Mouse (Mus musculus): ENCODE results near the gene Scaper. TPM values are rescaled to one million over a fixed set of nuclear protein-coding genes. Genes with fewer than 3 reads are reported as not detected.

Gene Scaper
- 8.1 and 9.8 TPM in 2 replicates for polyA plus RNA-seq (2021; fragmentation: Nextera tagmentation)
- long read RNA-seq, experiment 1, full-length matches to known transcripts = 9 of 66 reads
- long read RNA-seq, experiment 1, partial matches to known transcripts = 41 of 66 reads
- long read RNA-seq, experiment 1, other reads (novel, unspliced or antisense) = 16 of 66 reads
- long read RNA-seq, experiment 2, partial matches to known transcripts = 23 of 26 reads
- long read RNA-seq, experiment 2, other reads (novel, unspliced or antisense) = 3 of 26 reads

DNA sequence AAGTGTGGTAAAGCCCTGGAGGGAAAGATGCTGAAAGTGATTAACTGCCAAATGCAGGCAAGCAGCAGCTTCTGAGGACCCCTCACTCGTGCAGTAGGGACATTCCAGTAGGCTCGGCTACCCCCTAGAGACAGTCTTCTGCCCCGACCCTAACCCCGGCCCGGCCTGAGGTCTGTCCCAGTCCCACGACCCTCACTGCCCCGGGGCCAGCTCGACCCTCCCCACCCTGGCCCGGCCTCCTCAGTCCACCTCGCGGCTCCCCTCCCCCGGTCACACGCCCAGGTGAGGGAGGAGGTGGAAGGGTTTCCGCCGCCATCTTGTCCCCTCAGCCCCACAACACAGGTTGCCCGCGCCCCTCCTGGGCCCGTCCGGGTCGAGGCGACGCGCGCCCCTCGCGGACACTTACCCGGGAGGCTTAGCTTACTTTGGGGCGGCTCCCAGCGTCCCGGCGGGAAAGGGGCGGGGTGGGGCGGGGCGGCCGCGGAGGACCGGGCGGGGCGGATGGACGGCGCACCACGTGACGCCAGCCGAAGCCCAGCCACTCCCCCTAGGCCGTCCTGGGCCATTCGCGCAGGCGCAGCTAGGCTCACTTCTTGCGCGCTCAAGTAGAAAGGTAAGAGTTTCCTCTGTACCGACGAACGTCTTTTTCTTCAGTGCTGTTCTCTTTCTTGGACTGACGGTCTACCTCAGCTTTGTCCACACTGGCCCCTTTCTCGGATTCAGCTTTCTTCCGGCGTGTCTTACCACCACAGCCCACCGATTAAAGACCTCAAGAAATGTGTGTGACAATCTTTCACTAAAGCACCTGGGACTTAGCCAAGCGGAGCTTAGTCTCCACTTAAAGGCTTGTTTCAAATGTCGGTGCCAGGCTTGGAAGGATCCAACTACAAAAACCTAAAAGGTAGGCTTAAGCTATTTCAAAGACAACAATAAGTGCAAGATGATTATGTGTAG is at the start of gene Scaper:
Gene Scaper (minus strand): TSS at position 456 of the 954 bp plus-strand sequence.

DNA sequence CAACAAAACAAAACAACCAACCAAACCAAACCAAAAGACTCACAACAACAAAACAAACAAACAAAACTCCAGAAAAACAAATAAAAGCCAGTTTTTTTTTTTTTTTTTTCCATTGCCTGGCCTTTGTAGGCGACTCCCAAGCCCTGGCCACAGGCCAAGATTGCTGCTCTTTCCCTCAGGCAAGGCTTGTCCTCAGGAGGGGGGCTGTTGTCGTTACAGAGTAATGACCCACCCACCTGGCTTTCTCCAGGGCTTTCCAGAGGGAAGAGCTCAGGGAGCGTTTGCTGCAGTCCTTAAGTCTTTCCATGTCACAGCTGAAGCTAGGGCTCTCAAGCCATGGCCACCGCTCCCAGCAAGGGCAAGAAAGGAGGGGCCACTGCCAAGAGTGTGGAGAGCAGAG is 399.5 kb downstream of the Scaper start, which contains the start of gene Isl2:
Gene Isl2 (plus strand): TSS at position 296 of the 400 bp plus-strand sequence.

DNA sequence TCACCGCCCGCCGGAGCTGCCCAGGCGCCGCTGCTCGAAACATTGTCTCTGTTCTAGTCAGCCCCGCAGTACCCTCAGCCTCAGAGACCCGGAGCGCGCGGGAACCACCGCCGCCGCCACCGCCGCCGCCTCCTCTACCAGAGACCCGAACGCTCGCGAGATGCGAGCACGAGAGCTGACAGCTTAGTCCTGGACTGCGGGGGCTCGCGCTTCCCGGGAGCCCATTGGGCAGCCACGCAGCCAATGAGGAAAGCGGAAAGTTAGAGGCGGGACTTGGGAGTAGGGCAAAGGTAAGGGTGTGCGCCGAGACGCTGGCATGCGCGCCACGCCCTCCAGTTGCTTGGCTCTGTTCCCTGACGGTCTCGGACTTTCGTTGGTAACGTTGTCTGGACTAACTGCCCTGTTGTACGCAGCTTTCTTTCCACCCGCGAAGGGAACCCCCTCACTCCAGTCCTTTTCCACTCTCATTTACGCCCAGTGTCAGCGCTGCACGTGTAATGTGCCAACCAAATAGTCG is 425.8 kb downstream of the Scaper start, which contains the start of gene Etfa:
Gene Etfa (minus strand): TSS at position 217 of the 517 bp plus-strand sequence.

Other genes with a start within 250 kb of the Scaper start
- gene 4930563M21Rik, start 72.4 kb upstream of the Scaper start, polyA plus RNA-seq (2021; fragmentation: Nextera tagmentation) = not detected in 2 replicates
- 128 and 143 TPM in 2 replicates for gene Rcn2, start 103.7 kb upstream of the Scaper start, polyA plus RNA-seq (2021; fragmentation: Nextera tagmentation)
- gene Pstpip1, start 151.8 kb upstream of the Scaper start, polyA plus RNA-seq (2021; fragmentation: Nextera tagmentation) = 1.8 and 3.9 TPM in 2 replicates
- gene Tspan3, start 227.4 kb upstream of the Scaper start, polyA plus RNA-seq (2021; fragmentation: Nextera tagmentation) = 671 and 742 TPM in 2 replicates